Mouse (Mus musculus) frontal cortex, postnatal 25 days (tissue): ENCODE measurements at regions not wholly inside any gene's neighbourhood (a gene's known extent, or its start where the extent isn't known, plus 50 kb on each side); places are given as distances from the start of the nearest gene placed in this dataset.

Source experiments
- DNase-seq, 2 experiments: peaks; one replicate each; pipeline ENCODE4 v3.0.0; 2022; ENCODE audit warnings: low spot score in 2 of 2

DNA sequence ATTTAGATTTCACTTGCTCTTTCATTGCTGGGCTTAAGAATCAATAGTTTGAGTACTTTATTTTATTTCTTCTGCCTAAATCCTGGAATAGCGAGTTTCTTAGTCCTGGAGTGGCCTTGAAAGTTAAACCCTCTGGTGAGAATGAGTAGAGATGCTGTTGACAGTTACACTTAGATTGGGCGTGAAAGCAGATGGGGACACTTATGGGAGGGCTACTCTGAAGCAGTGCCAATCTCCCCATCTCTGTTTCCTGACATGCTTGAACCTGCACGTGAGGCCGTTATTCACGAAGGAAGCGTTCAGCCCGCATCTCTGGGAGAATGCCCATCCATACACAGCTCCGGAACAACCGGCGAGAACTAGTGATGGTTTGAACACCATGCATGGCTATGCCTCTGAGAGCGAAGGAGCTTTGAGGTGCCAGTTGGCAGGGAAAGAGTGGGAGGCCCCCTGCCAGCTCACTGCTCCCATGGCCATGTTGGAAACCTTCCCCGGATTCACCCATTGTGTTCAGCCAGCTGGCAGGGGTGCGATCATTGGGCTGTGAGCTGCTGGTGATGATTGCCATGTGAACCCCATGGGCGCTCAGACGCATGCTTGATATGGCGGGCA, 792.2 kb upstream of the Got2 start:
- DNase-seq: peak in 1 of 2 experiments; percentile 4

- no peak for DNase-seq
These were observed 791.2 kb upstream of the Got2 start for GRCm38 (mm10) chr8:96679510-96679909.

- no peak for DNase-seq
These were observed 786.4 kb upstream of the Got2 start for GRCm38 (mm10) chr8:96674703-96675102.

DNA sequence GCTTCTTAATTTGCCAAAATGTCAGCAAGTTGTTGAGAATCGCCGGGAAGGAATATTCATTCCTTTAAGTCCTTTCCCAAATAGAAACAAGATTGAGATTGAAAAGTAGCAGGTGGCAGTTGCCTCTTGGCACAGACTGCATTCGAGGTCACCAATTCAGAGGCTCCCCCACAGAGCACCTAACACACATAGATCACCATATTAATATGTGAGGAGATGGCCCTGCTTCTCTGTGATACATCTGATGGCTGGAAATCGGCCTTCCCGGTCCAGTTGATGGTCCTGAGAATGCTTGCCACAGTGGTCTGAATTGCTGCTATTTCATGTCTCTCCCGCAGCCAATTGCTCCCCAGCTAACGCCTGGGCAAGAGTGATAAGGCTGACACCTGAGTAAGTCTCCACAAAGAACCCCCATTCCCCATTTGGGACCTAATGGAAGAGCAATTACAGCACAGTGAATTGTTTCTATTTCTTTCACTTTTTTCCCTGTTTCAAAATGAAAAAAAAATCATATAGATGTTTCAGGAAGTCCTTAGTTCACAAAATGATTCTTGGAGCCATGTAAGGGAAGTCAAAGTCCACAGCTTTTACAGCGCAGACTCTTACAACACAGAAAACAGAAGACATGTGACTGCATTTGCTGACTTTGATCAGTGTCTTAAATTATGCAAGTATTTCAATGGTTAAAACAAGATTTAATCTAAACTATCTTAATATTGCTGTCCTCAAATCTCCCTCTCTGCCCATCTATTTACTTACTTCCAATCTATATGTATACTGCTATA, 768.3 kb upstream of the Got2 start:
- DNase-seq: no peak

- DNase-seq: no peak
These were observed 759.4 kb upstream of the Got2 start for GRCm38 (mm10) chr8:96647743-96648142.
